Mouse (Mus musculus) megakaryocyte, adult 5-6 weeks (primary cell): Measurements from ENCODE around the gene Taar7b. TPM values are rescaled to one million over a fixed set of nuclear protein-coding genes. Genes with fewer than 3 reads are reported as not detected.

Experiments
- ATAC-seq: 2 replicates; pipeline ENCODE4 v1.8.0; 2016; ENCODE audit warnings: mild to moderate bottlenecking, inconsistent platforms; ENCODE audit not compliant: poor library complexity, severe bottlenecking
- total RNA-seq, 2 experiments: library from RNA; stranded (forward) in 1 of 2; stranded (reverse) in 1 of 2; fragments of 153-499, 151-499 nt in 1 of 2; fragments of 221-1000, 200-1000 nt in 1 of 2; gene quantifications; 2 replicates each; pipeline versions ENCODE4 v1.2.3 to v1.2.4; 2015 to 2017

Gene Taar7b
- total RNA-seq (2015) (not detected in 2 replicates), total RNA-seq (2017) (not detected in 2 replicates)

DNA sequence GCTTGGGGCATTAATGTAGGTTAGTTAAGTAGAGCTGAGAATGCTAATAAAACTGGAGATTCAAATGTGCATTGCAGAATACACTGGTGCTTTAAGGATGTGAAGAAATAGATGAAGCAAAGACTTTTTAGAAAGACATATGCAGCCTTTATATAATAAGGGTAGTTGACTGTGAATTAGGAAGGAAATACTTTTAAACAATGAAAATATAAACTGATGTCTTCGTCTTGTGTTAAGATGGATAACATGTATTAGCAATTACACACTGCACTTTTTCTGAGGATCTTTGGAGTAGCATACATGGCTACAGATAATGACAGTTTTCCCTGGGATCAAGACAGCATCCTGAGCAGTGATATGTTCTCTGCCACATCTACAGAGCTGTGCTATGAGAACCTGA is at the start of gene Taar7b:
Gene Taar7b, plus strand, starts transcription at position 301 of the 400 bp plus-strand sequence.
- no peak for ATAC-seq

DNA sequence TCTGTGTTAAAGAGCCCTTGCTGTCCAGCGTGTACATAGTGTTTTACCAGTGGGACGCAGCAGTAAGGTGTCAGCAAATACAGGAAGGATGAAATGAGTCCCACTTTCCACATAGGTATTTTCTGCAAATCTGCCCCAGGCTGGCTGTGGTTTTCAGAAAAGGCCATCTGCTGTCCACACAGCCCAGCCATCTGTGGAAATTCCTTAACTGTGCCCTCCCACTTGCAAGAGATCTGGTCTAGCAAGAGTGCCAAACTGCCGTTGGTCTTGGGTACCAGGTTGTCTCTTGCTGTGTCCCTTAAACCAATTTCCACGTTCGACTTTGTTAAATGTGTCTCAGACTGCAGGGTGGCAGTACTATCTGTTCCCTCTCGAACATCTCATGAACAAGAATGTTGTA is 48.0 kb upstream of the Taar7b start:
- ATAC-seq, result no peak

- ATAC-seq, result no peak
Measured at GRCm38 (mm10) chr10:23959071-23959470, 40.7 kb upstream of the Taar7b start.

GRCm38 (mm10) chr10:23960444-23960915 is 39.3 kb upstream of the Taar7b start, which contains the start of gene Taar4:
Taar4 (plus strand) TSS chr10:23960494.
- peak; percentile 67; the same call in 1 of the 2 replicates for ATAC-seq

DNA sequence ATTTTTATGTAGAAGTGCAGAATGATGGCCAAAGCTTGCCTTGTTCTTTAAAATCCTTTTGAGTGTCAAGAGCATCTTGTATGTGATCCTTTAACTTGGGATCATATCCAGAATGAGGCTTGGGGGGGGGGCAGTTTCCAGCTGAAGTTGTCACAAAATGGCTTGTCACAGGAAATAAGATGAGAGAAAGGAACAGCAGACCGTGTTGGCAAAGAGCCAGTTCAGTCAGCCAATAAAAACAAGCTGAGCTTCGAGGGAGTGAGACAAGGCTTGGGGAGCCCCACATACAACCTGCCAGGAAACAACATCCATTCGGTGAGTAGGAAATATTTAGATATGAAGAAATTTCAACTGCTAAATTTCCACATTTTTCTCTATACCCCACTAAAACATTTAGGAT is 36.3 kb upstream of the Taar7b start:
- no peak for ATAC-seq

DNA sequence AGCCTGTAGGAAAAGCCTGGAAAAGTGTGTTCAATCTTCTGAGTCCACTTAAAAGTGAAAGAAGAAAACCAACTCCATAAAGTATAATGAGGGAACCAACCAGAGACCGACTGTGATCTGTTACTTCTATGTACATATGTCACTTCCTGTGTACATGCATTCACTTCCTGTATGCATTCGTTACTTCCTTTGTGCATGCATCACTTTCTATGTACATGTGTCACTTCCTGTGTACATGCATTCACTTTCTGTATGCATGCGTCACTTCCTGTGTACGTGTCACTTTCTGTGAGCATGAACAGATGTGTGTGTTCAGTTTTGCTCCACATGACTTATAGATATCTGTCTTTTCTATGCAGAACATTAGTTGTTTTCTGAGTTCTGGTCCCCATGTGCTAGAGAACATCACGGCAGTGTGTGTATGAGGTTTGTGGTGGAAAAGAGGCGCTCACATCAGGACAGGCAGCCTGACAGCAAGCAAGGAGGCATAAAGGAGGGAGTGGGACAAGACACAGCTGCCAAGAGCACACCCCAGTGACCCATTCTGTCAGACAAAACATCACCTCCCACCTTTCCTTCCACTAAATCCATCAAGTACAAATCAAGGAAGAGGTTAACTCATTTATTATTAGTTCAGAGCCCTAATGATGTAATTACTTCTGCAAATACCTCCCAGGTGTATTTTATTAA is 34.7 kb upstream of the Taar7b start:
- ATAC-seq, result peak; percentile 18; the same call in 1 of the 2 replicates

DNA sequence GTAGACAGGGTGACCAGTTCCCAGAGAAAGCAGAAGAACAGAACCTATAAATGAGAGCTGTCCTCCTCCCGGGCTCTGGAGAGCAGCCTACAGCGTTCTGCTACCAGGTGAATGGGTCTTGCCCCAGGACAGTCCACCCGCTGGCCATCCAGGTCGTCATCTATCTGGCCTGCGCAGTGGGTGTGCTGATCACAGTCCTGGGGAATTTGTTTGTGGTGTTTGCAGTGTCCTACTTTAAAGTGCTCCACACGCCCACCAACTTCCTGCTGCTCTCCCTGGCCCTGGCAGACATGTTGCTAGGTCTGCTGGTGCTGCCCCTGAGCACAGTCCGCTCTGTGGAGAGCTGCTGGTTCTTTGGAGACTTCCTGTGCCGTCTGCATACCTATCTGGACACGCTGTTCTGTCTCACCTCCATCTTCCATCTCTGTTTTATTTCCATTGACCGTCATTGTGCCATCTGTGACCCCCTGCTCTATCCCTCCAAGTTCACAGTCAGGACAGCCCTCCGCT is 29.0 kb upstream of the Taar7b start, which contains the start of gene Taar5:
Gene Taar5, plus strand, starts transcription at position 51 of the 510 bp plus-strand sequence.
- ATAC-seq, result no peak

DNA sequence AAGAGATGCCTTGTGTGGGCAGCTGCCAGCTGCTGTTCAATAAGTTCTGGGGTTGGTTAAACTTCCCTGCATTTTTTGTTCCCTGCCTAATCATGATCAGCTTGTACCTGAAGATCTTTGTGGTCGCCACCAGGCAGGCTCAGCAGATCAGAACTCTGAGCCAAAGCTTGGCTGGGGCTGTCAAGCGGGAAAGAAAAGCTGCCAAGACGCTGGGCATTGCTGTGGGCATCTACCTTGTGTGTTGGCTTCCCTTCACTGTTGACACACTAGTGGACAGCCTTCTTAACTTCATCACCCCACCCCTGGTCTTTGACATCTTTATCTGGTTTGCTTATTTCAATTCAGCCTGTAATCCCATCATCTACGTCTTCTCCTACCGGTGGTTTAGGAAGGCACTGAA is 28.5 kb upstream of the Taar7b start:
- ATAC-seq, result no peak

- ATAC-seq, result no peak
Measured at GRCm38 (mm10) chr10:23977958-23978357, 21.8 kb upstream of the Taar7b start.

GRCm38 (mm10) chr10:23978901-23979705 is 20.6 kb upstream of the Taar7b start:
- peak; percentile 71 for ATAC-seq

DNA sequence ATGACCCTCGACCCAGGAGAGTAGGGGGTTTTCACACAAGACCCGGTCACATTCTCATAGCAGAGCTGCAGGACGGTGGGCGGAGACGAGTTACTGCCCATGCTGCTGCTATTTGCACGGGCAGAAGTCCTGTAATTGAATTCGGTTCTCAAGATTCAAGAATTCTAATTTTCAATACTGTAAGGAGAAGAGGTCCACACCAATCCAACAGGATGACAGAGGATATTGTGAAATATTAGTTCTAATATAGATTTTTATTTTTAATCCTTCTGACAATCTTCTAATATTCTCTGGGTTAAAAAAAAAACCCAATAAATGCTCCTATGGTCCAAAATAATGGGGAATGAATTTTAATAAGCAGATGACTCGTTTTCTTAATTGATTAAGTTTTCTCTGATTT is 14.2 kb upstream of the Taar7b start, which contains the start of gene Taar6:
Gene Taar6, minus strand, starts transcription at position 101 of the 400 bp plus-strand sequence.
- no peak for ATAC-seq

DNA sequence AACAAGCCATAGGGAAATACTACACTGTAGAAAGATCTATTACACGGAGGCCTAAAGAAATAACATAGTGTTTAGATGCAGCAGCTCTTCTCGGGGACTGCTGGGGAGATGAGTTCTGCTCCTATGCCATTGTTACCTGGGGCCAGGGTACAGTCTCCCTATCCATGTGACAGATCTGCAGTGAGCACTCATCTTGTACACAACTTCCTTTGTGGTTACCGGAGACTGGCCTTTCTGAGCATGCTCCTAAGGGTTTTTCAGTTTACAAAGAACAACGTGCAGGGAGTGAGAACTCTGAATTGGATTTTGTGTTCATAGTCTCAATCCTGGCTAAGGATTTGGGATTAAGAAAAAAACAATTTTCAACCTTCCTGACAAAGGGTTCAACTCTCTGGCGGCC is 13.3 kb upstream of the Taar7b start:
- no peak for ATAC-seq

DNA sequence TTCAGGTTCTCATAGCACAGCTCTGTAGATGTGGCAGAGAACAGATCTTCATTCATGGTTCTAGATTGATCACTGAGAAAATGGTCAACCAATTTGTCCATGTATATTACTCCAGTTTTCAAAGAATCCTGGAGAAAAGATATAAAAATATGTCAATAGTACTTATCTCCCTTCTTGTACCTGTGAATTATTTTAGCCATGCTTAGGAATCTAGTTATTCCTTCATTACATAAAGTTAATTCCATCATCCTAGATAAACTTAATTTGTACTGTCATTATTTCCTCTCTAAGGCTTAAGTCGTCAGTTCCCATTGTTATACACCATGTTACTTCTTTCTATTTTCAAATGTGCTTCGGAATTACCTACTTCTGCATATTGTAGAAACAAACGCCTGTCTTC is 6.4 kb upstream of the Taar7b start, which contains the start of gene Taar7a:
Gene Taar7a, minus strand, starts transcription at position 101 of the 400 bp plus-strand sequence.
- ATAC-seq, result no peak

- no peak for ATAC-seq
Measured at GRCm38 (mm10) chr10:24006442-24006841, 6.7 kb downstream of the Taar7b start.

- ATAC-seq, result no peak
Measured at GRCm38 (mm10) chr10:24007034-24007433, 7.3 kb downstream of the Taar7b start.

GRCm38 (mm10) chr10:24008143-24008542 is 8.4 kb downstream of the Taar7b start:
- ATAC-seq, result no peak

GRCm38 (mm10) chr10:24026922-24027321 is 27.2 kb downstream of the Taar7b start, which contains the start of gene Taar7d:
Taar7d (plus strand) TSS chr10:24027222.
- ATAC-seq, result no peak

DNA sequence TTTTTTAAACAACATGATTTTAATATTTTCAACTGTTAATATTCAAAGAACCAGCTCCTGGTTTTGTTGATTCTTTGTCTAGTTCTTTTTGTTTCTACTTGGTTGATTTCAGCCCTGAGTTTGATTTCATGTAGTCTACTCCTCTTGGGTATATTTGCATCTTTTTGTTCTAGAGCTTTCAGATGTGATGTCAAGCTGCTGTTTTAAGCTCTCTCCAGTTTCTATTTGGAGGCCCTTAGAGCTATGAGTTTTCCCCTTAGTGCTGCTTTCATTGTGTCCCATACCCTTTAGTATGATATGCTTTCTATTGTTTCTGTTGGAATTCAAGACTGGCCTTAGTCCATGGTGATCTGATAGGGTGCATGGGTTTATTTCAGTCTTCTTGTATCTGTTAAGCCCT is 31.6 kb downstream of the Taar7b start:
- ATAC-seq, result no peak

DNA sequence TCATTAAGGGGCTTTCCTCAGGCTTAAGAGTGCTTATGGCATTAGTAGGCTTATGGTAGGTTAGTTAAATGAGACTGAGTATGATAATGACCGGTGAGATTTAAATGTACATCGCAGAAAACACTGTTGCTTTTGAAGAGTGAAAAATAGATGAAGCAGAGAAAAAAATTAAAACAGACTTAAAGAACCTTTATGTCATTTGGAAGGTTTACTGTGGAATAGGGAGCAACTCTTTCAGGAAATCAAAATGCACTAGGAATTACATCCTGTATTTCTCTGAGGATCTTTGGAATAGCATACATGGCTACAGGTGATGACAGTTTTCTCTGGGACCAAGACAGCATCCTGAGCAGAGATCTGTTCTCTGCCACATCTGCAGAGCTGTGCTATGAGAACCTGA is 37.6 kb downstream of the Taar7b start, which contains the start of gene Taar7e:
Gene Taar7e, plus strand, starts transcription at position 301 of the 400 bp plus-strand sequence.
- ATAC-seq, result no peak

DNA sequence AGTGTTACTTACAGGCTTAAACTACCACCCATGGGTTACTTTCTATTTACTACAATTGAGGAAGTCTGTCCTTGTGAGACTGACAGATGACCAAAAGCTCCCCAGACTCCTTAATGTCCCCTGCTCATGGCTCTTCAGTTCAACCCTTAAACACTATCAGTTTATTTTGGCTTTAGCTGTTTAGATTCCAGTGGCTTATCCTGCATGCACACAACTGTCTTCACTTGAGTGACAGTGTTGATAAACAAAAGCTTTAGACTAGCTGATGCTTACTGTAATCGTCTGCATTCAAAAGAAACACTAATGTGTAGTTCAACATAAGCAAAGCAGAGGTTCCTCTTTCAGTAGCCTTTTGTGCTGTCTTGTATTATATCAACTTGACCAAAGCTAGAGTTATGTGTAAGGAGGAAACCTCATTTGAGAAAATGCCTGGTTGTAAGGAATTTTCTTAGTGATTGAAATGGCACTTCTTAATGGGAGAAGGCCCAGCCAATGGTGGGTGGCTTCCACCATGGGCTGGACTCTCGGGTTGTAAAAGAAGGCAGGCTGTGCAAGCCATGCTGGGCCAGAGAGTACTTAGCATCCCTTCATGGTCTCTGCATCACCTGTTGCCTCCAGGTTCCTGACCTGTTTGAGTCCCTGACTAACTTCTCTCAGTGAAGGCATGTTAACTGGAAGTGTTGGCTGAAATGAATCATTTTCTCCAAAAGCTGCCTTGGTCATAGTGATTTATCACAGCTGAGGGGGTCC is 40.6 kb downstream of the Taar7b start:
- peak; percentile 30; the same call in 1 of the 2 replicates for ATAC-seq
